Mouse (Mus musculus): Measurements from ENCODE around the gene Galk2. TPM values are rescaled to one million over a fixed set of nuclear protein-coding genes. Genes with fewer than 3 reads are reported as not detected.

The Galk2 gene
- total RNA-seq (2014; fragmentation: Nextera tagmentation) = 21.3 and 27.3 TPM in 2 replicates
- 65.0 and 75.0 TPM in 2 replicates for total RNA-seq (2017)
- 1.6 and 3.1 TPM in 2 replicates for polyA plus RNA-seq (2012)

DNA sequence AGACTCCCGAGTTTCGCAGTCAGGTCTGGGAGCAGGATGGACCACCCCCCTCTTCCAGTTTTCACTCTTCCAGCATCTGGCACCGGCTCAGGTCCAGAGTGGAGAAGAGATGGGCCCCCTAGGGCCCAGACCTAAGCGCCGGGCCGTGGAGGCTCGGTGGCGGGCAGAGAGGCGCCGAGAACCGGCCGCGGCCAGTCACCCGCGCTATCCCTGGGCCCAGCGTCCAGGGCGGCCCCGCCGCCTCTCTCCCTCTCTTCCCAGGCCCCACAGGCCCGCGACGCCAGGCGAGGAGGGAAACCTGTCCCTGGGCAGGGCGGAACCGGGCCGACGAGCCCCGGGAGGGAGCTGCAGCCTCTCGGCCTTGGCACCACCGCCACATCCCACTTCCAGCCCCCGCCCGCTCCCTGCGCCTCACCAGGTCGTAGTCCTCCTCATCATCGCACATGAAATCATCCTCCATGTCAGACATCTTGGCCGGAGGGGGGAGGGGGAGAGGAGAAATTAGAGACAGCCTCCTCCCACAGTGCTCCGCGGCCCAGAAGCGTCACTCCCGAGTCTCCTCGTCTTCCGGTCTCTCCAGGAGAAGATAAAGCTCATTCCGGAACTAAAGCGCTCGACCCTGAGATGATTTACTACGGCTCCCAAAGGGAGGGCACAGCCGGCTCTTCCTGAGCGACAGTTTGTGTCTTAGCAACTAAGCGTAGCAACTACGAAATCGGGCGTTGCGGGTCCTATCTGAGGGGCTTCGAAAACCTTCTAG is at the start of gene Galk2, which contains the start of gene Cops2:
Gene Galk2, plus strand, starts transcription at position 589 of the 760 bp plus-strand sequence.
Gene Cops2, minus strand, starts transcription at position 619 of the 760 bp plus-strand sequence.
- Histone ChIP-seq H3K27me3 (ENCODE audit: insufficient read depth, low read length) (no peaks in the 10 kb centered on the region), H3K36me3 (replicated peaks) (peaks cover 9% of the 10 kb centered on the region), H3K9me3 (replicated peaks) (no peaks in the 10 kb centered on the region), H3K4me3 (ENCODE audit: low read depth, low read length) (peak within 1 kb of the TSS; percentile 96), H3K4me1 (ENCODE audit: insufficient read depth, low read depth, low read length) (peaks cover 19% of the 10 kb centered on the region)
- DNase-seq (ENCODE audit: low spot score) (peak; percentile 74), ATAC-seq (ENCODE audit: extremely low read depth, insufficient number of reproducible peaks, low FRiP score, poor library complexity, severe bottlenecking) (peak; percentile 99)
- TF ChIP-seq GATA2 (IDR thresholded peaks at IDR 0.05; ENCODE audit: borderline replicate concordance, low read depth, low read length) (no peak), GATA1 (IDR thresholded peaks at IDR 0.05; ENCODE audit: borderline replicate concordance, low read length) (no peak), TAL1 (conservative IDR thresholded peaks at IDR 0.05; ENCODE audit: low read depth, low read length) (no peak), POLR2AphosphoS5 (IDR thresholded peaks at IDR 0.05; ENCODE audit: insufficient replicate concordance, low read depth, low read length) (no peak), CTCF (IDR thresholded peaks at IDR 0.05; ENCODE audit: low read depth, low read length) (no peak)

GRCm38 (mm10) chr2:125809551-125809950 is 49.4 kb upstream of the Galk2 start:
- DNase-seq (ENCODE audit: low spot score) (no peak), ATAC-seq (ENCODE audit: extremely low read depth, insufficient number of reproducible peaks, low FRiP score, poor library complexity, severe bottlenecking) (no peak)
- TF ChIP-seq TAL1 (conservative IDR thresholded peaks at IDR 0.05; ENCODE audit: low read depth, low read length) = no peak
- no peak for TF ChIP-seq GATA2 (IDR thresholded peaks at IDR 0.05; ENCODE audit: borderline replicate concordance, low read depth, low read length)
- TF ChIP-seq GATA1 (IDR thresholded peaks at IDR 0.05; ENCODE audit: borderline replicate concordance, low read length) = no peak
- no peak for TF ChIP-seq CTCF (IDR thresholded peaks at IDR 0.05; ENCODE audit: low read depth, low read length)
- Histone ChIP-seq H3K9me3 (replicated peaks) (no peaks in the 10 kb centered on the region), H3K36me3 (replicated peaks) (no peaks in the 10 kb centered on the region), H3K4me1 (ENCODE audit: insufficient read depth, low read depth, low read length) (no peaks in the 10 kb centered on the region), H3K27me3 (ENCODE audit: insufficient read depth, low read length) (peaks cover 10% of the 10 kb centered on the region), H3K4me3 (ENCODE audit: low read depth, low read length) (no peak overlapping the region)

DNA sequence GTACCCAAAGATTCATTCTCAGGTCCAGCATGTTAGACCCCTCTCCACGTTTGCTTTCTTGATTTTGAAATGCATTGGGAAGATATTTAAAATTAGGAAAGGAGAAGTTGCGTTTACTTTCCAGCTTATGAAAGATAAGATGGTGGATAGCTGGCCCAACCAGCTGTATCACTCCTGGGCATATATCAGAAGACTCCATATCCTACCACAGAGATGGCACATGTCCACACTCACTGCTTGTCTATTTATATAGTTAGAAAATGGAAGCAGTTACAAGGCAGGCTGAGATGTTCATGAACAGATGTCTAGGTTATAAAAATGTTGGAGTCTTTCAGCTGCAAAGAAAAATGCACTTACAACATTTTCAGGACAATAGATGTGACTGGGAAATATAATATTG is 47.6 kb upstream of the Galk2 start:
- peaks cover 13% of the 10 kb centered on the region for H3K27me3 ChIP-seq (ENCODE audit: insufficient read depth, low read length)
- H3K36me3 ChIP-seq (replicated peaks) = no peaks in the 10 kb centered on the region
- TF ChIP-seq GATA1 (IDR thresholded peaks at IDR 0.05; ENCODE audit: borderline replicate concordance, low read length) (no peak), CTCF (IDR thresholded peaks at IDR 0.05; ENCODE audit: low read depth, low read length) (no peak), POLR2AphosphoS5 (IDR thresholded peaks at IDR 0.05; ENCODE audit: insufficient replicate concordance, low read depth, low read length) (no peak), GATA2 (IDR thresholded peaks at IDR 0.05; ENCODE audit: borderline replicate concordance, low read depth, low read length) (no peak), TAL1 (conservative IDR thresholded peaks at IDR 0.05; ENCODE audit: low read depth, low read length) (no peak)
- H3K9me3 ChIP-seq (replicated peaks) = no peaks in the 10 kb centered on the region
- ATAC-seq (ENCODE audit: extremely low read depth, insufficient number of reproducible peaks, low FRiP score, poor library complexity, severe bottlenecking) (no peak), DNase-seq (ENCODE audit: low spot score) (no peak)
- H3K4me1 ChIP-seq (ENCODE audit: insufficient read depth, low read depth, low read length) = no peaks in the 10 kb centered on the region
- no peak overlapping the region for H3K4me3 ChIP-seq (ENCODE audit: low read depth, low read length)

DNA sequence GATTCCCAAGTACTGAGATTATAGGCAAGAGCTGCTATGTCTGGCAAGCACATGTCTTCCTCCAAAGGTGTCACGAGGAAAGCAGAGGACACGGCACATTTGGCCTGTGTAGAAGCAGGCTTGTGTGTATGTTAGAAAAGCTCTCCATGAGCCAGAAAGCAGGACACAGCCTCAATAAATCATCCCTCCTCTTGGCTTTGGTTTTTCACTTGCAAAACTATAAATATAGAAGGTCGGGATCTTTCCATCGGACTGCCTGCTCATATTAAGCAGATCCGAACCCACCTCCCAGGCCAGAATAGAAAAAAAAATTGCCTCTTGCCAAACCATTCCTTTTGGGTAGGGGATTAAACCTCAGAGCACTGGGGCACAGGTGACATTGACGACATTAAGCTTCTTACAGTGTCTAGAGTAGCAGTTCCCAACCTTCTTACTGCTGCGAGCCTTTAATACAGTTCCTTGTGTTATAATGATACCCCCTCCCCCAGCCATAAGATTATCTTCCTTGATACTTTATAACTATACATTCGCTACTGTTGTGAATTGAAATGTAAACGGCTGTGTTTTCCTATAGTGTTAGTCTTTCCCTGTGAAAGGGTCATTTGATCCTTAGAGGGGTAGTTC is 44.8 kb upstream of the Galk2 start:
- DNase-seq (ENCODE audit: low spot score) (no peak), ATAC-seq (ENCODE audit: extremely low read depth, insufficient number of reproducible peaks, low FRiP score, poor library complexity, severe bottlenecking) (no peak)
- Histone ChIP-seq H3K27me3 (ENCODE audit: insufficient read depth, low read length) (peaks cover 24% of the 10 kb centered on the region), H3K4me3 (ENCODE audit: low read depth, low read length) (no peak overlapping the region), H3K9me3 (replicated peaks) (no peaks in the 10 kb centered on the region), H3K36me3 (replicated peaks) (no peaks in the 10 kb centered on the region), H3K4me1 (ENCODE audit: insufficient read depth, low read depth, low read length) (no peaks in the 10 kb centered on the region)
- no peak for TF ChIP-seq GATA2 (IDR thresholded peaks at IDR 0.05; ENCODE audit: borderline replicate concordance, low read depth, low read length)

DNA sequence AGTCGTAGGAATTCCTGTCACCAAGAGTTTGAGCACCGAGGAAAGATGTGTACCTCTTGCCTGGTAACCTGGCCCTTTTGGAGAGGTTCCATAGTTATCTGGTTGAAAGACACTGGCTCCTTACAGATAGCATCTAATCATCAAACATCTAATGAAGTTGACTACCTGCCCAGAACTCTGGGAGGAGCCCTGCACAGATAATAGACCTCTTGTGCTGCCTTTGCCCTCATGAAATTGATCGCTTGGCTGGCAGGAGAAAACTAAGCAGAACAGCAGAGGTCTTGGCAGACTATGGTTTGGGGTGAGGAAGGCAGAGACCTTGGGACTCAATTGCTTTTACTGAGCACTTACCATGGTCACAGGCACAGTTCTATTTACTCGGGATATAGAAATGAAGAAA is 38.5 kb upstream of the Galk2 start:
- H3K27me3 ChIP-seq (ENCODE audit: insufficient read depth, low read length) = peaks cover 16% of the 10 kb centered on the region; the same call in 1 of the 2 replicates
- ATAC-seq (ENCODE audit: extremely low read depth, insufficient number of reproducible peaks, low FRiP score, poor library complexity, severe bottlenecking) (no peak), DNase-seq (ENCODE audit: low spot score) (no peak)
- no peaks in the 10 kb centered on the region for H3K4me1 ChIP-seq (ENCODE audit: insufficient read depth, low read depth, low read length)
- H3K9me3 ChIP-seq (replicated peaks) = no peaks in the 10 kb centered on the region
- H3K4me3 ChIP-seq (ENCODE audit: low read depth, low read length) = no peak overlapping the region
- TF ChIP-seq TAL1 (conservative IDR thresholded peaks at IDR 0.05; ENCODE audit: low read depth, low read length) (no peak), GATA2 (IDR thresholded peaks at IDR 0.05; ENCODE audit: borderline replicate concordance, low read depth, low read length) (no peak), POLR2AphosphoS5 (IDR thresholded peaks at IDR 0.05; ENCODE audit: insufficient replicate concordance, low read depth, low read length) (no peak)
- H3K36me3 ChIP-seq (replicated peaks) = no peaks in the 10 kb centered on the region

GRCm38 (mm10) chr2:125826201-125826600 is 32.7 kb upstream of the Galk2 start:
- no peak for TF ChIP-seq GATA1 (IDR thresholded peaks at IDR 0.05; ENCODE audit: borderline replicate concordance, low read length)
- no peak for TF ChIP-seq POLR2AphosphoS5 (IDR thresholded peaks at IDR 0.05; ENCODE audit: insufficient replicate concordance, low read depth, low read length)
- no peak for TF ChIP-seq CTCF (IDR thresholded peaks at IDR 0.05; ENCODE audit: low read depth, low read length)
- no peak for TF ChIP-seq GATA2 (IDR thresholded peaks at IDR 0.05; ENCODE audit: borderline replicate concordance, low read depth, low read length)
- no peak for TF ChIP-seq TAL1 (conservative IDR thresholded peaks at IDR 0.05; ENCODE audit: low read depth, low read length)
- ATAC-seq (ENCODE audit: extremely low read depth, insufficient number of reproducible peaks, low FRiP score, poor library complexity, severe bottlenecking) = no peak
- Histone ChIP-seq H3K4me3 (ENCODE audit: low read depth, low read length) (no peak overlapping the region), H3K4me1 (ENCODE audit: insufficient read depth, low read depth, low read length) (no peaks in the 10 kb centered on the region), H3K9me3 (replicated peaks) (no peaks in the 10 kb centered on the region), H3K36me3 (replicated peaks) (peaks cover 32% of the 10 kb centered on the region), H3K27me3 (ENCODE audit: insufficient read depth, low read length) (peaks cover 1% of the 10 kb centered on the region; the same call in 1 of the 2 replicates)
- no peak for DNase-seq (ENCODE audit: low spot score)
